Mouse (Mus musculus) E14TG2a.4 (cell line): ENCODE measurements around the gene Uso1.

Source experiments
- CTCF ChIP-seq: conservative IDR thresholded peaks from 2 replicates; pipeline ENCODE4 v1.5.1; 2014; ENCODE audit warnings: low read length
- NANOG ChIP-seq: IDR thresholded peaks from 2 replicates; pipeline ENCODE4 v1.6.1; 2014; ENCODE audit warnings: borderline replicate concordance, low read length, mixed read lengths
- POU5F1 ChIP-seq: IDR thresholded peaks from 2 replicates; pipeline ENCODE4 v1.6.1; 2014; ENCODE audit warnings: low read length, borderline replicate concordance

- no peak for TF ChIP-seq CTCF
- no peak for TF ChIP-seq POU5F1
- TF ChIP-seq NANOG = no peak
Observed at GRCm38 (mm10) chr5:92233366-92233765, 95.6 kb downstream of the Uso1 start.
